Mouse (Mus musculus): ENCODE results near the gene Gm28305.

The Gm28305 gene

GRCm38 (mm10) chr9:104070241-104070640, 29.8 kb downstream of the Gm28305 start:
- DNase-seq (ENCODE audit: extremely low spot score, low read depth, low spot score), result no peak

DNA sequence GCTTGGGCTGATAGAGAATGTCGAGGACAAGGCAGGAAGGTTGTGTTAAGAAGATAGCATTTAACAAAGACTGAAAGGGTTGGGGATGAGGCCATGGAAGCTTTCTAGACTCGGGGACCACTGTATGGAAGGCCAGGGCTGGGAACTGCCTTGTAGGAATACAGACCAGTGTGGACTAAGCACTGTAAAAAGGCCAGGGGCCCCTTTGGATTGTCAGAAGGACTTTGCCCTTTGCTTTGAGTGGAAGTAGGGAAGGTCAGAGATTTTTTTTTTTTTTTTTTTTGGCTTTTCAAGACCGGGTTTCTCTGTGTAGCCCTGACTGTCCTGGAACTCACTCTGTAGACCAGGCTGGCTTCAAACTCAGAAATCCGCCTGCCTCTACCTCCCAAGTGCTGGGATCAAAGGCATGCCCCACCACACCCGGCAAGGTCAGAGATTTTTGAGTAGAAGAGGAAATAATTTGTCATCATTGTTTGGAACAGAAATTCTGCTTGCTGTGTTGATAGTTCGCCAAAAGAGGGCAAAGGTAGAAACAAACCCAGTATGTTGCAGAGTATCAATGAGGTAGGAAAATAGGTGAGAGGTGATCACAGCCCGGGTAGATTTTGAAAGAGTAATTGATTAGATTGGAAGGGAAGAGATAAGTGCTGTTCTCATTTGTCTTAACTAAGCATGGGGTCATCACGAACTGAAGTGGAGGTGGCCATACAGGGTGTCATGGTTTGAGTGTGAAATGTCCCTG, 30.6 kb downstream of the Gm28305 start:
- no peak for DNase-seq (ENCODE audit: extremely low spot score, low read depth, low spot score)

GRCm38 (mm10) chr9:104075808-104076207, 35.3 kb downstream of the Gm28305 start:
- no peak for DNase-seq (ENCODE audit: extremely low spot score, low read depth, low spot score)

DNA sequence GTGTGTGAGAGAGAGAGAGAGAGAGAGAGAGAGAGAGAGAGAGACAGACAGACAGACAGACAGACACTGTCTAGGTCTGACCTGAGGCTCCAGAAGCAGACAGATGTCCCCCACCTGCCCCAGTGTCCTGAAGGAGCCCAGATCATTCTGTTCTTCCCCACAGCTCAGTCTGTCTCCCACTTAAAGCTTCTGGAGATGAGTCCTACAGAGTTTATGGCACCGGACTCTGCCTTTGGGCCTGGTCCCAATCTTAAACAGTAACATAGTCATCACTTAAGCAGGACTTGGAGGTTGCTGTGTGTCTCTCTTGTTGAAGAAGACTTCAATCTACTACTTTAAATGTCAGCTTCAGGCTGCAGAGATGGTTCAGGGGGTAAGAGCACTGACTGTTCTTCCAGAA, 38.3 kb downstream of the Gm28305 start:
- DNase-seq (ENCODE audit: extremely low spot score, low read depth, low spot score), result no peak

GRCm38 (mm10) chr9:104079379-104079778, 38.9 kb downstream of the Gm28305 start:
- DNase-seq (ENCODE audit: extremely low spot score, low read depth, low spot score), result no peak

- DNase-seq (ENCODE audit: extremely low spot score, low read depth, low spot score), result no peak
Observed at GRCm38 (mm10) chr9:104080038-104080437, 39.6 kb downstream of the Gm28305 start.

- no peak for DNase-seq (ENCODE audit: extremely low spot score, low read depth, low spot score)
Observed at GRCm38 (mm10) chr9:104085730-104086429, 45.4 kb downstream of the Gm28305 start.

GRCm38 (mm10) chr9:104088555-104088954, 48.1 kb downstream of the Gm28305 start:
- no peak for DNase-seq (ENCODE audit: extremely low spot score, low read depth, low spot score)

GRCm38 (mm10) chr9:104092945-104093344, 52.5 kb downstream of the Gm28305 start:
- no peak for DNase-seq (ENCODE audit: extremely low spot score, low read depth, low spot score)

DNA sequence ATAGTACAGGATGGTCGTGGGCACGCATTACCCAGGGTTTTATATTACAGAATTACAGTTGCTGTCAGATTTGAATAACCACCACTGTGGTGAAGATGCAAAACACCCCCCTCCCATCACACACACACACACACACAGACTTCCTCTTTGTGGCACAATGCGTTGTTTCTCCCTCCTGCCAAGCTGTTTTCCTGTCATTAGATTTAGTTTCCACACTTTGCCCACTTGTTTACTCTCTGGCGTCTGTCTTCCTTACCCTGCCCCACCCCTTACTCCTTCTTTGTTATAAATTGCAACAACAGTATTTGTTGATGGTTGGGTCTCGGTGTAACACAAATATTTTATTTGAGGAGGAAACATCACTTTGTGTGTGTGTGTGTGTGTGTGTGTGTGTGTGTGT, 57.8 kb downstream of the Gm28305 start:
- no peak for DNase-seq (ENCODE audit: extremely low spot score, low read depth, low spot score)

DNA sequence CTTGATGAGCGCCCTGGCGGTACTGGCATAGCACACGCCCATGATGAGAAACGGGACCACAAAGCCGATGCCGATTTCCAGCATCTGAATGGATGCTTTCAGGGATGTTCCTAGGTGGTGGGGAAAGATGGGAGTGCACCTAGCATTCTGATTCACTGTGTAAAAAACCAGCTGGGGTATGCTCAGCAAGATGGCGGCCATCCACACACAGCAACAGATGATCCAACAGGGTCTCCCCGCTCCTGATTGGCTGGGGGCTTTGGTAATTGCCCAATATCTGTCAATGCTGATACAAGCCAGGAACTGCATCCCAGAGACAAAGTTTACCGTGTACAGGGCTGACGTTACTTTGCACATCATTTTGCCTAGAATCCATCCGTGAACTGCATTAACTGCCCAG, 58.6 kb downstream of the Gm28305 start:
- no peak for DNase-seq (ENCODE audit: extremely low spot score, low read depth, low spot score)

GRCm38 (mm10) chr9:104100822-104101221, 60.4 kb downstream of the Gm28305 start:
- no peak for DNase-seq (ENCODE audit: extremely low spot score, low read depth, low spot score)

GRCm38 (mm10) chr9:104101458-104101857, 61.0 kb downstream of the Gm28305 start:
- no peak for DNase-seq (ENCODE audit: extremely low spot score, low read depth, low spot score)

- no peak for DNase-seq (ENCODE audit: extremely low spot score, low read depth, low spot score)
Observed at GRCm38 (mm10) chr9:104102301-104102700, 61.8 kb downstream of the Gm28305 start.

DNA sequence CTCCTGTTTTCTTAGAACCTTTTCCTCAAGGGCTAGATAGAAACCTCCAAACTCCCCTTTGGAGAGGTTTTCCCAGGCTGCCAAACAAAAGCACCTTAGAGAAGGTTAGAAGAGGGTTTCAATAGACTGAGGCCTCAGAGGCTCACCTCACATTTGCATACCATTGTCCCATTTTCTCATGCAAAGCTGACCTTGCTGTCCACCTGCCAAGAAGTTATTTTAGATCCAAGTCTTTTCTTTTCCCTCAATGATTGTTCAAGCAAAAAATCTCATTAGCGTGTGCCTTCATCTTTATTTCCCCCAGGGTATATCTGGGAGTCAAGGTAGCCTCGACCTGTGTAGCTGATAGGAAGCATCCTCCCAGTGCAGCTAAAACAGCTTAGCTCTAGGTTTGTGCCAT, 62.4 kb downstream of the Gm28305 start:
- DNase-seq (ENCODE audit: extremely low spot score, low read depth, low spot score), result no peak

DNA sequence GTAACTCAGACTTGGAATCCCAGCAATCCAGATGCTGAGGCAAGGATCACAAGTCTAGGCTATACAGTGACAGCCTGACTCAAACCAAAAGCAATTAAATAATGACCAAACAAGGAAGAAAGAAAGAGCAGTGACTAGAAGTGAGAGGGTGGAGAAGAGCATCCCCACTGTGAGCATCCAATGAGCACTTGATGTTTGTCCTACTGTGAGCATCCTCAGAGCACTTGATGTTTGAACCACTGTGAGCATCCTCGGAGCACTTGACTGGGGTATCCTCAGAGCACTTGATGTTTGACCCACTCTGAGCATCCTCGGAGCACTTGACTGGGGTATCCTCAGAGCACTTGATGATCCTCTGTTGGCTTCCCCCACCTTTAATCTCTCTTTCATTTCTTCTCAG, 64.5 kb downstream of the Gm28305 start:
- no peak for DNase-seq (ENCODE audit: extremely low spot score, low read depth, low spot score)

GRCm38 (mm10) chr9:104106930-104107329, 66.5 kb downstream of the Gm28305 start:
- DNase-seq (ENCODE audit: extremely low spot score, low read depth, low spot score), result no peak

DNA sequence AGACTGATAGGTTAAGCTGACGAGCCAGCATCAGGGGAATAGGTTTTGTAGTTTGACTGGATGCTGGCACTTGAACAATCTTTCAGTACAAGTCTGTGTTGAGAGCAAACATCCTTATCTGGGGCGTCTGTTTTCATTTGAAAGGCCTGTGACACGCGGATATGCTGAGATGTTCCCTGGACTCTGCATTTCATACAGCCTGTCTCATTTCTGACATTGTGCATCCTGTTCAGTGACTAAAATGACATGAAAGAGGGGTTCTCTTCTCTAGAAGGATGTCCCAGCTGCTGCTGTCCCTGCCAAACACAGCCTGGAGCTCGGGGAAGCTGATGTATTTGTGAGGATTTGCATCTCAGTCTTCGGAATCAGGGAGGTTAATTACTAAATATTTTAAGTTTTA, 67.0 kb downstream of the Gm28305 start:
- DNase-seq (ENCODE audit: extremely low spot score, low read depth, low spot score), result no peak

DNA sequence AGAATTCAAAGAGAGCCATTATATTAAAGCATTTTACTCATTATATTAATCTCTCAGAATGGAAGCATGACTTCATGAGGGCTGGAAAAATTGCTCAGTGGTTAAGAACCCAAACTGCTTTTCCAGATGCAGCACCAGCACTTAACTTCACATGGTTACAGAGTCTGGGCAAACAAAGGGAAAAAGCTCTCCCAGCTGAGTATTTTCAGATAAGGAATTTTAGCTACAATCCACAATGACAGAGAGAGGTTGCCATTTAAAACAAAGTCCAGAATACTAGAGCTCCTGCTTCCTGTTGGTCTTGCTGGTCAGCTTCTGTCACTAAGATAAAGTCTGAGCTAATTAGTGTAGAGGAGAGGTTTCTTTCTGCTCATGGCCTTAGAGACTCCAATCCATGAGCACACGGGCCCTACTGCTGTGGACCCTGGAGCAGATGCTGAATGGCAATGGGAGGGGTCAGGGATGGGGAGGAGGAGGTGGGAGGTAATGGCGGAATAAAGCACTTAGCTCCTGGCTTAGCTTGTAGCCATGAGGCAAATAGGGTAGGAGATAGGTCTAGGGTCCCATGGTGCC, 68.2 kb downstream of the Gm28305 start:
- DNase-seq (ENCODE audit: extremely low spot score, low read depth, low spot score), result no peak

GRCm38 (mm10) chr9:104109151-104109550, 68.7 kb downstream of the Gm28305 start:
- DNase-seq (ENCODE audit: extremely low spot score, low read depth, low spot score), result no peak

GRCm38 (mm10) chr9:104123101-104123500, 82.6 kb downstream of the Gm28305 start:
- no peak for DNase-seq (ENCODE audit: extremely low spot score, low read depth, low spot score)

GRCm38 (mm10) chr9:104123622-104124021, 83.2 kb downstream of the Gm28305 start:
- DNase-seq (ENCODE audit: extremely low spot score, low read depth, low spot score), result no peak

Measured in hindlimb bud, embryonic 11.5 days (tissue).